Mouse (Mus musculus) kidney, postnatal 0 days (tissue): ENCODE results near the gene Hsp90aa1. TPM values are rescaled to one million over a fixed set of nuclear protein-coding genes. Genes with fewer than 3 reads are reported as not detected.
A peak's percentile ranks its signal among the peaks of the same experiment; 100 is the strongest.

Experiments
- ATAC-seq: fragments of 200-750 bp; cut with Nextera tagmentation; replicated peaks from 2 replicates; pipeline ENCODE4 v1.8.0; 2017; ENCODE audit warnings: low read depth, moderate number of reproducible peaks, moderate TSS enrichment, moderate library complexity; ENCODE audit not compliant: low FRiP score
- DNase-seq: peaks from one replicate; pipeline ENCODE4 v3.0.0-alpha.2; 2016; ENCODE audit warnings: low spot score
- H3K27ac ChIP-seq: fragments of 300-500 bp; sonication (generic); 2 replicates; pipeline ENCODE4 v1.5.1; 2014; ENCODE audit warnings: mild to moderate bottlenecking
- H3K27me3 ChIP-seq: fragments of 300-500 bp; sonication (generic); 2 replicates; pipeline ENCODE4 v1.6.1; 2014; ENCODE audit warnings: low read length, mixed read lengths; ENCODE audit not compliant: insufficient read depth
- H3K36me3 ChIP-seq: fragments of 300-500 bp; sonication (generic); 2 replicates; pipeline ENCODE4 v1.6.1; 2014; ENCODE audit warnings: low read length, mixed read lengths; ENCODE audit not compliant: insufficient read depth
- H3K4me1 ChIP-seq: fragments of 300-500 bp; sonication (generic); replicated peaks from 2 replicates; pipeline ENCODE4 v1.6.1; 2014; ENCODE audit warnings: antibody characterized with exemption, low read length, mixed read lengths; ENCODE audit not compliant: insufficient read depth
- H3K4me2 ChIP-seq: fragments of 300-500 bp; sonication (generic); 2 replicates; pipeline ENCODE4 v1.6.1; 2014; ENCODE audit warnings: mild to moderate bottlenecking, low read length, moderate library complexity, mixed read lengths
- H3K4me3 ChIP-seq: fragments of 300-500 bp; sonication (generic); replicated peaks from 2 replicates; pipeline ENCODE4 v1.5.1; 2014; ENCODE audit warnings: low read depth, low read length
- H3K9ac ChIP-seq: fragments of 300-500 bp; sonication (generic); 2 replicates; pipeline ENCODE4 v1.6.1; 2014; ENCODE audit warnings: low read depth, low read length
- H3K9me3 ChIP-seq: fragments of 300-500 bp; sonication (generic); replicated peaks from 2 replicates; pipeline ENCODE4 v1.6.1; 2016; ENCODE audit warnings: low read length, inconsistent platforms, mixed read lengths
- CTCF ChIP-seq: IDR thresholded peaks from 2 replicates; pipeline ENCODE4 v1.5.1; 2016; ENCODE audit warnings: antibody characterized with exemption, low read depth, mild to moderate bottlenecking, moderate library complexity
- WGBS: fragments of 180-500 bp; shearing (Covaris S2); extraction: QIAGEN DNeasy Blood & Tissue Kit; methylation state at CpG from one replicate; pipeline ENCODE4 v1.1.7; 2014; 5-methylcytosine and 5-hydroxymethylcytosine counted together
- polyA plus RNA-seq: library from polyadenylated mRNA; unstranded; fragments of >200 nt; fragmentation: Nextera tagmentation; extraction: Ambion mirVana; gene quantifications from 2 replicates; pipeline ENCODE4 v1.2.1, GENCODE M21; 2015

Gene Hsp90aa1
- polyA plus RNA-seq, 1 experiment from 2014 or later, result 485 TPM

GRCm38 (mm10) chr12:110700730-110701129 is 1.8 kb downstream of the Hsp90aa1 start:
- Histone ChIP-seq H3K9ac (no peak overlapping the region), H3K27ac (no peak overlapping the region), H3K4me3 (no peak overlapping the region), H3K36me3 (no peaks in the 10 kb centered on the region), H3K9me3 (no peaks in the 10 kb centered on the region), H3K4me1 (no peaks in the 10 kb centered on the region), H3K27me3 (no peaks in the 10 kb centered on the region), H3K4me2 (no peak overlapping the region)
- DNase-seq (no peak), ATAC-seq (no peak)
- no peak for TF ChIP-seq CTCF
- 60% methylated on average over 2 of the region's 2 CpGs for WGBS

GRCm38 (mm10) chr12:110699171-110699547 is 3.4 kb downstream of the Hsp90aa1 start:
- no peak overlapping the region for H3K4me3 ChIP-seq
- no peaks in the 10 kb centered on the region for H3K9me3 ChIP-seq
- no peak overlapping the region for H3K27ac ChIP-seq
- ATAC-seq (no peak), DNase-seq (no peak)
- 0 out of 2 replicates have a peak, but pooled peaks cover 6% of the 10 kb centered on the region for H3K36me3 ChIP-seq
- no peaks in the 10 kb centered on the region for H3K4me1 ChIP-seq
- H3K9ac ChIP-seq, result no peak overlapping the region
- H3K27me3 ChIP-seq, result no peaks in the 10 kb centered on the region
- TF ChIP-seq CTCF, result no peak
- H3K4me2 ChIP-seq, result no peak overlapping the region
- WGBS, result 43% methylated on average over 2 of the region's 2 CpGs

GRCm38 (mm10) chr12:110698523-110699170 is 3.9 kb downstream of the Hsp90aa1 start:
- no peak overlapping the region for H3K4me2 ChIP-seq
- no peak overlapping the region for H3K4me3 ChIP-seq
- no peaks in the 10 kb centered on the region for H3K4me1 ChIP-seq
- WGBS, result 48% methylated on average over 15 of the region's 15 CpGs
- H3K9me3 ChIP-seq, result no peaks in the 10 kb centered on the region
- H3K36me3 ChIP-seq, result 0 out of 2 replicates have a peak, but pooled peaks cover 6% of the 10 kb centered on the region
- ATAC-seq (no peak), DNase-seq (no peak)
- no peak for TF ChIP-seq CTCF
- H3K27ac ChIP-seq, result no peak overlapping the region
- no peak overlapping the region for H3K9ac ChIP-seq
- no peaks in the 10 kb centered on the region for H3K27me3 ChIP-seq

- Histone ChIP-seq H3K4me1 (no peaks in the 10 kb centered on the region), H3K9ac (no peak overlapping the region), H3K36me3 (peaks cover 7% of the 10 kb centered on the region; the same call in 1 of the 2 replicates), H3K27ac (no peak overlapping the region), H3K9me3 (no peaks in the 10 kb centered on the region), H3K4me2 (no peak overlapping the region), H3K27me3 (no peaks in the 10 kb centered on the region), H3K4me3 (no peak overlapping the region)
- ATAC-seq (no peak), DNase-seq (no peak)
- no peak for TF ChIP-seq CTCF
- WGBS, result 91% methylated on average over 1 of the region's 1 CpGs
These were observed 4.4 kb downstream of the Hsp90aa1 start for GRCm38 (mm10) chr12:110698080-110698479.

GRCm38 (mm10) chr12:110697457-110697856 is 5.1 kb downstream of the Hsp90aa1 start:
- no peak overlapping the region; the same call in 1 of the 2 replicates for H3K4me2 ChIP-seq
- H3K9me3 ChIP-seq, result no peaks in the 10 kb centered on the region
- 0 out of 2 replicates have a peak overlapping the region, but pooled peaks have one; percentile 58 for H3K9ac ChIP-seq
- TF ChIP-seq CTCF, result no peak
- 67% methylated on average over 5 of the region's 5 CpGs for WGBS
- no peak overlapping the region for H3K27ac ChIP-seq
- H3K36me3 ChIP-seq, result peaks cover 11% of the 10 kb centered on the region; the same call in 1 of the 2 replicates
- no peaks in the 10 kb centered on the region for H3K4me1 ChIP-seq
- DNase-seq, result no peak
- no peaks in the 10 kb centered on the region for H3K27me3 ChIP-seq
- ATAC-seq, result no peak
- no peak overlapping the region for H3K4me3 ChIP-seq

GRCm38 (mm10) chr12:110696975-110697400 is 5.5 kb downstream of the Hsp90aa1 start:
- TF ChIP-seq CTCF, result no peak
- no peaks in the 10 kb centered on the region for H3K9me3 ChIP-seq
- 51% methylated on average over 9 of the region's 9 CpGs for WGBS
- H3K27me3 ChIP-seq, result no peaks in the 10 kb centered on the region
- H3K4me3 ChIP-seq, result peak overlapping the region; percentile 100
- H3K27ac ChIP-seq, result peak overlapping the region; percentile 48
- no peak for DNase-seq
- ATAC-seq, result no peak
- peak overlapping the region; percentile 58 for H3K9ac ChIP-seq
- H3K4me2 ChIP-seq, result peak overlapping the region; percentile 59
- no peaks in the 10 kb centered on the region for H3K4me1 ChIP-seq
- H3K36me3 ChIP-seq, result peaks cover 11% of the 10 kb centered on the region; the same call in 1 of the 2 replicates
